Mouse (Mus musculus): Measurements from ENCODE around the gene Rhox8. TPM values are rescaled to one million over a fixed set of nuclear protein-coding genes. Genes with fewer than 3 reads are reported as not detected.

Gene Rhox8
- polyA plus RNA-seq, 1 experiment from 2014 or later: not detected

Other genes starting within 250 kb of the Rhox8 start
- not detected in 2 replicates for gene Rhox2g, start 235.5 kb downstream of the Rhox8 start, polyA plus RNA-seq (2014; fragmentation: Nextera tagmentation; extraction: Ambion mirVana)
- gene Rhox4g, start 227.6 kb downstream of the Rhox8 start, polyA plus RNA-seq (2014; fragmentation: Nextera tagmentation; extraction: Ambion mirVana): not detected in 2 replicates
- not detected in 2 replicates for gene Rhox3h, start 210.2 kb downstream of the Rhox8 start, polyA plus RNA-seq (2014; fragmentation: Nextera tagmentation; extraction: Ambion mirVana)
- gene Rhox2h, start 205.7 kb downstream of the Rhox8 start, polyA plus RNA-seq (2014; fragmentation: Nextera tagmentation; extraction: Ambion mirVana): not detected in 2 replicates
- gene Rhox5, start 74.1 kb downstream of the Rhox8 start, polyA plus RNA-seq (2014; fragmentation: Nextera tagmentation; extraction: Ambion mirVana): 0.59 and 0.67 TPM in 2 replicates
- gene Rhox6, start 52.0 kb downstream of the Rhox8 start, polyA plus RNA-seq (2014; fragmentation: Nextera tagmentation; extraction: Ambion mirVana): not detected in 2 replicates
- gene Rhox7a, start 47.3 kb downstream of the Rhox8 start, polyA plus RNA-seq (2014; fragmentation: Nextera tagmentation; extraction: Ambion mirVana): not detected in 2 replicates
- gene Rhox7b, start 18.3 kb upstream of the Rhox8 start, polyA plus RNA-seq (2014; fragmentation: Nextera tagmentation; extraction: Ambion mirVana): not detected in 2 replicates
- gene Rhox9, start 22.8 kb upstream of the Rhox8 start, polyA plus RNA-seq (2014; fragmentation: Nextera tagmentation; extraction: Ambion mirVana): not detected in 2 replicates
- not detected in 2 replicates for gene Btg1-ps1, start 139.9 kb upstream of the Rhox8 start, polyA plus RNA-seq (2014; fragmentation: Nextera tagmentation; extraction: Ambion mirVana)
- not detected in 2 replicates for gene Btg1-ps2, start 164.2 kb upstream of the Rhox8 start, polyA plus RNA-seq (2014; fragmentation: Nextera tagmentation; extraction: Ambion mirVana)
- gene Rhox10, start 187.5 kb upstream of the Rhox8 start, polyA plus RNA-seq (2014; fragmentation: Nextera tagmentation; extraction: Ambion mirVana): not detected in 2 replicates
- not detected in 2 replicates for gene Rhox11, start 206.2 kb upstream of the Rhox8 start, polyA plus RNA-seq (2014; fragmentation: Nextera tagmentation; extraction: Ambion mirVana)
- gene Rhox12, start 232.0 kb upstream of the Rhox8 start, polyA plus RNA-seq (2014; fragmentation: Nextera tagmentation; extraction: Ambion mirVana): not detected in 2 replicates
- gene Rhox13, start 242.3 kb upstream of the Rhox8 start, polyA plus RNA-seq (2014; fragmentation: Nextera tagmentation; extraction: Ambion mirVana): not detected in 2 replicates